Mouse (Mus musculus) kidney, adult 2 months (tissue): ENCODE measurements around the gene Hoxd3.

ENCODE experiments used
- CTCF ChIP-seq: fragments of 200-500 bp; conservative IDR thresholded peaks from 2 replicates; pipeline ENCODE4 v1.5.1; 2011; ENCODE audit warnings: low read depth, mild to moderate bottlenecking, control low read depth, low read length, moderate library complexity, mixed read lengths; ENCODE audit not compliant: insufficient read depth, insufficient read length
- POLR2A ChIP-seq: fragments of 200-500 bp; IDR thresholded peaks from one replicate; pipeline ENCODE4 v1.6.1; 2011; ENCODE audit warnings: low read depth, low read length, control low read depth

- TF ChIP-seq CTCF (peak; percentile 60), POLR2A (no peak)
These were observed 25.3 kb upstream of the Hoxd3 start for GRCm38 (mm10) chr2:74686301-74686987.
